Mouse (Mus musculus) brain, embryonic 14.5 days (tissue): ENCODE data around the gene Bicdl2.

ENCODE experiments used
- CTCF ChIP-seq: fragments of 200-500 bp; IDR thresholded peaks from 2 replicates; pipeline ENCODE4 v1.5.1; 2012; ENCODE audit warnings: inconsistent platforms, mild to moderate bottlenecking, moderate library complexity, borderline replicate concordance; ENCODE audit not compliant: insufficient read depth, insufficient read length; ENCODE audit errors: extremely low read depth
- POLR2A ChIP-seq: fragments of 200-500 bp; IDR thresholded peaks from 2 replicates; pipeline ENCODE4 v1.6.1; 2012; ENCODE audit warnings: mild to moderate bottlenecking, inconsistent platforms, borderline replicate concordance; ENCODE audit not compliant: poor library complexity, insufficient read depth, insufficient read length, severe bottlenecking; ENCODE audit errors: extremely low read depth

DNA sequence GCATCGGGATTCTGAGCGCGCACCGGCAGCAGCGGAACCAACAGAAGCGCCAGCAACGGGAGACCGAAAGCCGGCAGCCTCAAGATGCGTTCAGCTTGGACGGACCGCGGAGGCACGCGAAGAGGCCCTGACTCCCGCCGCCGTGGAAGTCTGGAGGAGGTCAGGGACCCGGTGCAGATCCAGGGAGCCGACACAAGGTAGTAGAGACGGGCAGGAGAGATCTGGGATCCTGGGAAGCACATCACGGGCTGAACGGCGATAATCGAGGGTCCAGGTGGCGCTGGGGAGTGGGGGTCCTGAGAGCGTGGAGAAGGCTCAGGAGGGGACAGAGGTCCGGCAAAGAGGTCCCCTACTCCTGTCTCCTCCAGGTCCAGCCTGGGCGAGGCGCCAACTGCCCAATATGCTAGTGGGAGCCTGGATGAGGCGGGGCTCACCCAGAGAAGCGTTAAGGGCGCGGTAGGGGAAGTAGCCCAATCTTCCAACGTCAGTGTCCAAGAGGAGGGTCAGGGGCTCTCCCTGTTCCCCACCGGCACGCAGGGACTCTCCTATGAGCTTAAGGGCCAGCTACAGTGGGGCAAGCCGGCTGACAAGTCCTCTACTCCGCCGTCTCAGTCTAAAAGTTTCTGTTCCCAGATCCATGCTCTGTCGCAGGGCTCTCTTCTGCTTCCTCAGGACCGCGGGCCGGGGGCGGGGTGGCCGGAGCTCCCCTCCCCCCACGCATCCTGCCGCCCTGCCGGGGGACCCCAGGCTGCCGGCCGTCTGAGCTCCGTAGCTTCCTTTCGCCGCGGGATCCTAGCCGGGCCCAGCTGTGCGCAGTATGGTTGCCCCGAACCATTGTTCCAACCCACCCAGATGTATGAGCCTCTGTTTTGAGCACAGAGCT is 15.5 kb upstream of the Bicdl2 start, which contains the start of gene Mmp25:
- TF ChIP-seq CTCF = no peak
- no peak for TF ChIP-seq POLR2A
